Mouse (Mus musculus): Measurements from ENCODE around the gene Rhbdd2.

- no peak for TF ChIP-seq CTCF (conservative IDR thresholded peaks at IDR 0.05 in 1 of 2, IDR thresholded peaks at IDR 0.05 in 1 of 2; ENCODE audit: low read depth in 2 of 2, low read length in 2 of 2)
- no peak for TF ChIP-seq CHD2 (IDR thresholded peaks at IDR 0.05; ENCODE audit: low read length)
- TF ChIP-seq ELF1 (IDR thresholded peaks at IDR 0.05; ENCODE audit: low read depth, low read length): no peak
- TF ChIP-seq POLR2A (IDR thresholded peaks at IDR 0.05; ENCODE audit: low read depth, low read length): no peak
- TF ChIP-seq PAX5 (IDR thresholded peaks at IDR 0.05; ENCODE audit: low read length): no peak
- TF ChIP-seq EP300 (IDR thresholded peaks at IDR 0.05; ENCODE audit: low read length): no peak
- TF ChIP-seq TCF12 (IDR thresholded peaks at IDR 0.05; ENCODE audit: low read depth, low read length): no peak
- TF ChIP-seq MAX (IDR thresholded peaks at IDR 0.05; ENCODE audit: low read length): no peak
- TF ChIP-seq NELFE (IDR thresholded peaks at IDR 0.05; ENCODE audit: low read depth, low read length): no peak
- TF ChIP-seq MEF2A (IDR thresholded peaks at IDR 0.05; ENCODE audit: borderline replicate concordance, low read depth, low read length): no peak
Observed at GRCm38 (mm10) chr5:135676696-135677095, 44.3 kb downstream of the Rhbdd2 start.
